22 mouse cellular contexts compared by ENCODE assay signal in the genomic region with DNA sequence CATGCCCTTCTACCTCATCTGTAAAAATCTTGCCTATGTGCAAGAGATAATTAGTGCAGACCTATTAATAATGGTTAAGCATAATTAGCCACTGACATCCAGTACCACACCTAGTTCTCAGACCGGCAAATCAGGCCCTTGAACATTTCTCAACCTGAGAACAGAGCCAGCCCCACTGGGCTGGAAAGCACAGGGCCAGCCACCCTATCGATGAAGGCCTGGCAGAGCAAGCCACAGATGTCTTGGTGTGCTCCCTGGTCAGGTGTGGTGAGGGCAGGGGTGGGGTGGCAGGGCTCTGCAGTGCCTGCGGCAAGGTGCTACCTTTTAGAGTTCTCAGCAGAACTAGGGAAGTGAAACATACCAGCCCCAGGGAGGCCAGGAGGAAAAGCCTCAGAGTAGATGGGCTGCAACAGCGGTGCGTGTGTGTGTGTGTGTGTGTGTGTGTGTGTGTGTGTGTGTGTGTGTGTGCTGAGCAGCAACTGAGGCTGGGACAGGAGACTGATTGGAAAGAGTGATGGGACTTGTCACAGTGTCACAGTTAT.
DNase-seq lines count a peak whose midpoint lies in the region; ATAC-seq and TF ChIP-seq lines count a peak whose summit lies in the region.
"Had no signal": no experiment of that assay in that cellular context is flagged by ENCODE, and none has a peak within 500 bp of the region (broad histone marks: within the 10 kb centered on the region; RNA-seq: fewer than 3 reads in every experiment).

No protein-coding gene starts in this region.

- no peaks in the 10 kb centered on the region for H3K4me1 ChIP-seq in lung, postnatal 0 days (ENCODE audit: insufficient read depth, low read depth, low read length)
- H3K4me1 ChIP-seq: liver, embryonic 13.5 days; megakaryocyte, embryonic 14.5 days had no signal

- no peak overlapping the region for H3K4me3 ChIP-seq in lung, postnatal 0 days (ENCODE audit: low read depth, low read length)
- H3K4me3 ChIP-seq: kidney, embryonic 15.5 days; limb, embryonic 13.5 days; liver, embryonic 13.5 days; lung, embryonic 15.5 days; megakaryocyte, embryonic 14.5 days; myocyte had no signal

- H3K9me3 ChIP-seq in lung, postnatal 0 days (ENCODE audit: low read length): no peaks in the 10 kb centered on the region
- H3K9me3 ChIP-seq: kidney, embryonic 15.5 days; limb, embryonic 13.5 days; liver, embryonic 13.5 days; lung, embryonic 15.5 days; megakaryocyte, embryonic 14.5 days had no signal

- no peak overlapping the region for H3K4me2 ChIP-seq in lung, postnatal 0 days (replicated peaks; ENCODE audit: low read depth, low read length)
- H3K4me2 ChIP-seq: kidney, embryonic 15.5 days; limb, embryonic 13.5 days; liver, embryonic 13.5 days; lung, embryonic 15.5 days had no signal

- intact Hi-C loops in left cerebral cortex, postnatal 36 days (cut with DNase I): no loop called here

- ATAC-seq in lung, postnatal 0 days: no peak
- ATAC-seq in granulocyte monocyte progenitor cell, adult 5-6 weeks (replicated peaks; ENCODE audit: poor library complexity, severe bottlenecking): peak; percentile 55; the same call in 1 of the 2 replicates
- ATAC-seq: activated CD4-positive, CD25-positive, alpha-beta regulatory T cell, adult 4 months; Patski had no signal

- H3K36me3 ChIP-seq in lung, postnatal 0 days (ENCODE audit: insufficient read depth, low read length): no peaks in the 10 kb centered on the region
- H3K36me3 ChIP-seq: kidney, embryonic 15.5 days; limb, embryonic 13.5 days; liver, embryonic 13.5 days; lung, embryonic 15.5 days had no signal

- WGBS in lung, postnatal 0 days: 70% methylated on average over 5 of the region's 5 CpGs

- TF ChIP-seq CTCF in lung, postnatal 0 days (IDR thresholded peaks at IDR 0.05): no peak

- H3K27me3 ChIP-seq in lung, postnatal 0 days (replicated peaks; ENCODE audit: insufficient read depth, low read length): peaks cover 12% of the 10 kb centered on the region
- H3K27me3 ChIP-seq: Patski had no signal

- no peak for TF ChIP-seq EP300 in lung, postnatal 0 days (IDR thresholded peaks at IDR 0.05)

- peak; percentile 27 for DNase-seq in lung, postnatal 25 days (ENCODE audit: low spot score)
- DNase-seq in lung, postnatal 0 days (ENCODE audit: low spot score): no peak
- DNase-seq in spleen, adult 18-20 months: peak; percentile 63 to 79
- no peak for DNase-seq in left cerebral cortex, postnatal 36 days (ENCODE audit: low spot score in 2 of 2)
- DNase-seq in layer of hippocampus, adult 9-10 months (ENCODE audit: low spot score): no peak
- DNase-seq in embryo, embryonic 10 days (ENCODE audit: low spot score): no peak
- DNase-seq: adrenal gland, postnatal 14 days; cerebellum, adult 11 months; cerebellum, postnatal 10 days; gastrocnemius, postnatal 14 days; liver, embryonic 13.5 days; midbrain, embryonic 14.5 days; right cerebral cortex, postnatal 25 days; thymus, postnatal 36 days had no signal

- H3K9ac ChIP-seq in lung, postnatal 0 days (replicated peaks; ENCODE audit: low read depth): no peak overlapping the region
- H3K9ac ChIP-seq: kidney, embryonic 15.5 days; limb, embryonic 13.5 days; liver, embryonic 13.5 days; lung, embryonic 15.5 days had no signal

- no peak overlapping the region for H3K27ac ChIP-seq in lung, postnatal 0 days (ENCODE audit: low read length)
- H3K27ac ChIP-seq: kidney, embryonic 15.5 days; limb, embryonic 13.5 days; liver, embryonic 13.5 days; lung, embryonic 15.5 days had no signal

Comparison
In these comparisons a context has a peak if more than half of its experiments do, and no peak if none do; other contexts are left out.
1. DNase-seq: peak in lung, postnatal 25 days (single experiment) and spleen, adult 18-20 months (2 of 2); none in lung, postnatal 0 days (single experiment), left cerebral cortex, postnatal 36 days (0 of 2), layer of hippocampus, adult 9-10 months (single experiment) and embryo, embryonic 10 days (single experiment).